Mouse (Mus musculus) MEL (cell line): ENCODE measurements around the gene Kcnh3.

Experiments
- CTCF ChIP-seq, 3 experiments: IDR thresholded peaks in 2 of 3; conservative IDR thresholded peaks in 1 of 3; 2 replicates each; pipeline ENCODE4 v1.5.1; 2011 to 2012; ENCODE audit warnings: low read length in 3 of 3, low read depth in 2 of 3, mild to moderate bottlenecking in 2 of 3, improper control_type of control experiment in 1 of 3, inconsistent platforms in 1 of 3, mixed read lengths in 1 of 3, moderate library complexity in 1 of 3; ENCODE audit not compliant: control insufficient read depth in 1 of 3, insufficient read depth in 1 of 3, poor library complexity in 1 of 3, severe bottlenecking in 1 of 3
- POLR2A ChIP-seq, 2 experiments: IDR thresholded peaks; 2 replicates each; pipeline ENCODE4 v1.6.1; 2011 to 2012; ENCODE audit warnings: low read length in 2 of 2, mild to moderate bottlenecking in 2 of 2, control low read depth in 1 of 2, improper control_type of control experiment in 1 of 2, low read depth in 1 of 2, moderate library complexity in 1 of 2; ENCODE audit not compliant: control insufficient read depth in 1 of 2, insufficient read depth in 1 of 2, poor library complexity in 1 of 2
- RCOR1 ChIP-seq: IDR thresholded peaks from 2 replicates; pipeline ENCODE4 v1.6.1; 2012; ENCODE audit warnings: low read depth, mild to moderate bottlenecking, inconsistent platforms, low read length, improper control_type of control experiment
- TAL1 ChIP-seq: IDR thresholded peaks from 2 replicates; pipeline ENCODE4 v1.6.1; 2012; ENCODE audit warnings: mild to moderate bottlenecking, inconsistent platforms, low read length, moderate library complexity, mixed read lengths
- UBTF ChIP-seq: IDR thresholded peaks from 2 replicates; pipeline ENCODE4 v1.6.1; 2012; ENCODE audit warnings: low read depth, mild to moderate bottlenecking, inconsistent platforms, low read length, improper control_type of control experiment, moderate library complexity, borderline replicate concordance; ENCODE audit not compliant: insufficient read depth
- ZNF384 ChIP-seq: IDR thresholded peaks from 2 replicates; pipeline ENCODE4 v1.6.1; 2012; ENCODE audit warnings: low read depth, mild to moderate bottlenecking, inconsistent platforms, low read length, improper control_type of control experiment

- no peak for TF ChIP-seq POLR2A (IDR thresholded peaks at IDR 0.05; ENCODE audit: control insufficient read depth in 1 of 2, insufficient read depth in 1 of 2, low read depth in 1 of 2, low read length in 2 of 2, poor library complexity in 1 of 2)
- no peak for TF ChIP-seq RCOR1
- no peak for TF ChIP-seq TAL1
- TF ChIP-seq CTCF (IDR thresholded peaks at IDR 0.05 in 2 of 3, conservative IDR thresholded peaks at IDR 0.05 in 1 of 3; ENCODE audit: control insufficient read depth in 1 of 3, insufficient read depth in 1 of 3, low read depth in 2 of 3, low read length in 3 of 3, poor library complexity in 1 of 3, severe bottlenecking in 1 of 3), result no peak
- no peak for TF ChIP-seq UBTF
- no peak for TF ChIP-seq ZNF384
Observed at GRCm38 (mm10) chr15:99248972-99249371, 24.3 kb downstream of the Kcnh3 start.
